Mouse (Mus musculus) midbrain, embryonic 10.5 days (tissue): ENCODE measurements around the gene Tecpr1. TPM values are rescaled to one million over a fixed set of nuclear protein-coding genes. Genes with fewer than 3 reads are reported as not detected.

Experiments
- DNase-seq: peaks from one replicate; pipeline ENCODE4 v3.0.0-alpha.2; 2017; ENCODE audit warnings: low spot score
- H3K27ac ChIP-seq: fragments of 300-500 bp; sonication (generic); replicated peaks from 2 replicates; pipeline ENCODE4 v1.5.1; 2016; ENCODE audit warnings: mild to moderate bottlenecking
- H3K27me3 ChIP-seq: fragments of 300-500 bp; sonication (generic); 2 replicates; pipeline ENCODE4 v1.6.1; 2016; ENCODE audit warnings: low read depth, mild to moderate bottlenecking; ENCODE audit not compliant: poor library complexity, severe bottlenecking
- H3K36me3 ChIP-seq: fragments of 300-500 bp; sonication (generic); 2 replicates; pipeline ENCODE4 v1.6.1; 2016; ENCODE audit warnings: mild to moderate bottlenecking, moderate library complexity
- H3K4me1 ChIP-seq: fragments of 300-500 bp; sonication (generic); 2 replicates; pipeline ENCODE4 v1.6.1; 2016
- H3K4me3 ChIP-seq: fragments of 300-500 bp; sonication (generic); 2 replicates; pipeline ENCODE4 v1.5.1; 2016; ENCODE audit warnings: mild to moderate bottlenecking, moderate library complexity
- H3K9me3 ChIP-seq: fragments of 300-500 bp; sonication (generic); replicated peaks from 2 replicates; pipeline ENCODE4 v1.6.1; 2016; ENCODE audit warnings: mild to moderate bottlenecking
- WGBS: fragments of 180-500 bp; shearing (Covaris S2); methylation state at CpG from one replicate; pipeline ENCODE4 v1.1.7; 2016; 5-methylcytosine and 5-hydroxymethylcytosine counted together
- polyA plus RNA-seq: library from polyadenylated mRNA; unstranded; fragments of >200 nt; fragmentation: Nextera tagmentation; extraction: Ambion mirVana; gene quantifications from 2 replicates; pipeline ENCODE4 v1.2.1, GENCODE M21; 2016

The Tecpr1 gene
- 21.7 and 27.7 TPM in 2 replicates for polyA plus RNA-seq

DNA sequence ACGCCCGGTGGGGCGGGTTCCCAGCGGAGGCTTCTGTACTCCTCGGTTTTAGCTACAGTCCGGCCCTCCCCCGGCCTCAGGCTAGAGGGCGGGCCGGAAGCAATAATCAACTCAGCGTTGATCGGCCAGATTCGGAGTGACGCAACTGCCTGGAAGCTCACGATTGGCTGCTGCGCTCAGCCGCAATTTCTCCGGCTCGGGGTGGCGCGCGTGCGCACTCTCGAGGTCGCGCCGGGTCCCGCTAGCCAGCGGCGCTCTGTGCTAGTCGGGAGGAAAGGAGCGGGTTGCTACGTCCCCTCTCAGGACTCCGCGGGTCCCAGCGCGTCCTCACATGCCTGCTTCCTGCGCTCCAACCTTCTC lies at the start of gene Tecpr1:
Gene Tecpr1 (minus strand): TSS at position 113 of the 360 bp plus-strand sequence.
- H3K4me1 ChIP-seq: peaks cover 38% of the 10 kb centered on the region
- H3K36me3 ChIP-seq: no peaks in the 10 kb centered on the region
- under 1% methylated on average over 37 of the region's 37 CpGs for WGBS
- peak within 1 kb of the TSS; percentile 75 for H3K27ac ChIP-seq
- H3K27me3 ChIP-seq: no peaks in the 10 kb centered on the region
- peak within 1 kb of the TSS; percentile 80 for H3K4me3 ChIP-seq
- peak; percentile 95 for DNase-seq
- no peaks in the 10 kb centered on the region for H3K9me3 ChIP-seq

GRCm38 (mm10) chr5:144271772-144272171 lies 48.4 kb upstream of the Tecpr1 start:
- H3K9me3 ChIP-seq: no peaks in the 10 kb centered on the region
- DNase-seq: no peak
- peaks cover 33% of the 10 kb centered on the region for H3K36me3 ChIP-seq
- H3K4me3 ChIP-seq: no peak overlapping the region
- H3K4me1 ChIP-seq: peaks cover 15% of the 10 kb centered on the region
- H3K27me3 ChIP-seq: no peaks in the 10 kb centered on the region
- WGBS: 73% methylated on average over 5 of the region's 5 CpGs
- no peak overlapping the region for H3K27ac ChIP-seq

- H3K36me3 ChIP-seq: peaks cover 38% of the 10 kb centered on the region
- H3K9me3 ChIP-seq: no peaks in the 10 kb centered on the region
- no peak overlapping the region for H3K4me3 ChIP-seq
- no peaks in the 10 kb centered on the region for H3K27me3 ChIP-seq
- H3K4me1 ChIP-seq: peaks cover 13% of the 10 kb centered on the region
- WGBS: 79% methylated on average over 3 of the region's 3 CpGs
- no peak for DNase-seq
- H3K27ac ChIP-seq: no peak overlapping the region
Measured at GRCm38 (mm10) chr5:144271118-144271517, 47.7 kb upstream of the Tecpr1 start.

- H3K36me3 ChIP-seq: peaks cover 43% of the 10 kb centered on the region
Measured at GRCm38 (mm10) chr5:144270420-144270819, 47.0 kb upstream of the Tecpr1 start.

GRCm38 (mm10) chr5:144269926-144270325 lies 46.5 kb upstream of the Tecpr1 start:
- H3K4me1 ChIP-seq: peaks cover 3% of the 10 kb centered on the region
- H3K27ac ChIP-seq: no peak overlapping the region
- no peaks in the 10 kb centered on the region for H3K27me3 ChIP-seq
- no peak for DNase-seq
- H3K4me3 ChIP-seq: no peak overlapping the region
- H3K9me3 ChIP-seq: no peaks in the 10 kb centered on the region
- whole genome bisulfite sequencing: 93% methylated on average over 7 of the region's 7 CpGs
- peaks cover 48% of the 10 kb centered on the region for H3K36me3 ChIP-seq

More at GRCm38 (mm10) chr5:144270420-144270819, 47.0 kb upstream of the Tecpr1 start:
- H3K9me3 ChIP-seq: no peaks in the 10 kb centered on the region
- no peak for DNase-seq
- H3K27ac ChIP-seq: no peak overlapping the region
- no peak overlapping the region for H3K4me3 ChIP-seq
- WGBS: 93% methylated on average over 8 of the region's 8 CpGs
- H3K4me1 ChIP-seq: peaks cover 8% of the 10 kb centered on the region
- H3K27me3 ChIP-seq: no peaks in the 10 kb centered on the region

DNA sequence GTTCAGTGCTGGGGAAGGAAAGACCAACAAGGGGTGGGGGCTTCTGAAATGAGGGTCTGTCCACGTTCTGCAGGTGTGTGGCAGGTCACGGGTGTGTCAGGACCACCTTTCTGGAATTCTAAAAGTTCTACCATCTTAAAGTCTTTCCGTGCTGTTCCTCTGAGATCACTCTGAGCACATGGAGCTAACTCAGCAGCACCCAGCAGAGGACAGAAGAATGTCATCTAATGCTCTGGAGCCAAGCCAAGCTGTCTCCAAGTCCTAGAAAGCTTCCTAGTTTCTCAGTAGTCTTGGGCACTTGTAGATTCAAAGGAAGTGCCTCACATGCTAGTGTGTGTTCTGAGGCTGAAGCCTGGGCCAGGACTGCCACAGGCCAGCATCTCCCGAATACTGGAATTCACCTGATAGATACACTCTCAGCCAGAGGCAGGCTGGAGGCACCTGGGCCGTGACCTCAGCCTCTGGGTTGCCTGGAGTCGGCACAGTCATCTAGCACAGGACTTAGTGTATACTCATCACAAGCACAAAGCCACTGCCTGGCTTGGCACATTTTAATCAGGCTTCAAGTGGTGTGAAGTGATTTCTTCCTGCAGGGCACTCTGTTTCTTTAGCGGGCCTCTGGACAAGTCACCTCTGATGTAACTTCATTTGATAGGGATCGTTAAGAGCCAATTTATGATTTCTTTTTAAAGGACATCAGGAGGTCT lies 44.3 kb upstream of the Tecpr1 start:
- H3K4me3 ChIP-seq: no peak overlapping the region
- H3K27ac ChIP-seq: no peak overlapping the region
- WGBS: 86% methylated on average over 8 of the region's 8 CpGs
- no peak for DNase-seq
- no peaks in the 10 kb centered on the region for H3K9me3 ChIP-seq
- no peaks in the 10 kb centered on the region; the same call in 1 of the 2 replicates for H3K4me1 ChIP-seq
- no peaks in the 10 kb centered on the region for H3K27me3 ChIP-seq
- H3K36me3 ChIP-seq: peaks cover 68% of the 10 kb centered on the region

- H3K9me3 ChIP-seq: no peaks in the 10 kb centered on the region
- no peak overlapping the region for H3K4me3 ChIP-seq
- H3K4me1 ChIP-seq: peaks cover 26% of the 10 kb centered on the region
- H3K36me3 ChIP-seq: peaks cover 94% of the 10 kb centered on the region
- WGBS: 92% methylated on average over 13 of the region's 13 CpGs
- no peak for DNase-seq
- no peak overlapping the region for H3K27ac ChIP-seq
- no peaks in the 10 kb centered on the region for H3K27me3 ChIP-seq
Measured at GRCm38 (mm10) chr5:144263496-144263895, 40.1 kb upstream of the Tecpr1 start.

- Histone ChIP-seq H3K4me3 (no peak overlapping the region), H3K4me1 (peaks cover 30% of the 10 kb centered on the region), H3K9me3 (no peaks in the 10 kb centered on the region), H3K27me3 (no peaks in the 10 kb centered on the region), H3K36me3 (peaks cover 94% of the 10 kb centered on the region), H3K27ac (no peak overlapping the region)
- 86% methylated on average over 9 of the region's 9 CpGs for WGBS
- no peak for DNase-seq
Measured at GRCm38 (mm10) chr5:144263082-144263481, 39.7 kb upstream of the Tecpr1 start.

- 92% methylated on average over 5 of the region's 5 CpGs for WGBS
- Histone ChIP-seq H3K27me3 (no peaks in the 10 kb centered on the region), H3K4me3 (no peak overlapping the region), H3K27ac (no peak overlapping the region), H3K9me3 (no peaks in the 10 kb centered on the region), H3K36me3 (peaks cover 91% of the 10 kb centered on the region), H3K4me1 (peaks cover 43% of the 10 kb centered on the region)
- no peak for DNase-seq
Measured at GRCm38 (mm10) chr5:144261829-144262228, 38.4 kb upstream of the Tecpr1 start.

GRCm38 (mm10) chr5:144261309-144261708 lies 37.9 kb upstream of the Tecpr1 start:
- no peak for DNase-seq
- 87% methylated on average over 9 of the region's 9 CpGs for WGBS
- Histone ChIP-seq H3K27ac (no peak overlapping the region), H3K4me3 (no peak overlapping the region), H3K27me3 (no peaks in the 10 kb centered on the region), H3K4me1 (peaks cover 48% of the 10 kb centered on the region), H3K36me3 (peaks cover 86% of the 10 kb centered on the region), H3K9me3 (no peaks in the 10 kb centered on the region)

- Histone ChIP-seq H3K9me3 (no peaks in the 10 kb centered on the region), H3K4me1 (peaks cover 50% of the 10 kb centered on the region), H3K27me3 (no peaks in the 10 kb centered on the region), H3K36me3 (peaks cover 77% of the 10 kb centered on the region), H3K27ac (no peak overlapping the region), H3K4me3 (no peak overlapping the region)
- WGBS: 79% methylated on average over 8 of the region's 8 CpGs
- DNase-seq: no peak
Measured at GRCm38 (mm10) chr5:144260464-144260863, 37.0 kb upstream of the Tecpr1 start.

GRCm38 (mm10) chr5:144259228-144259627 lies 35.8 kb upstream of the Tecpr1 start:
- Histone ChIP-seq H3K9me3 (no peaks in the 10 kb centered on the region), H3K27ac (no peak overlapping the region), H3K36me3 (peaks cover 65% of the 10 kb centered on the region), H3K4me1 (peaks cover 56% of the 10 kb centered on the region), H3K27me3 (no peaks in the 10 kb centered on the region), H3K4me3 (peak overlapping the region; percentile 92)
- DNase-seq: no peak
- WGBS: 72% methylated on average over 6 of the region's 6 CpGs

GRCm38 (mm10) chr5:144258687-144259086 lies 35.3 kb upstream of the Tecpr1 start:
- 8% methylated on average over 2 of the region's 2 CpGs for WGBS
- DNase-seq: no peak
- peaks cover 62% of the 10 kb centered on the region for H3K36me3 ChIP-seq
- H3K27me3 ChIP-seq: no peaks in the 10 kb centered on the region
- 0 out of 2 replicates have a peak overlapping the region, but pooled peaks have one; percentile 29 for H3K27ac ChIP-seq
- peaks cover 57% of the 10 kb centered on the region for H3K4me1 ChIP-seq
- peak overlapping the region; percentile 92 for H3K4me3 ChIP-seq
- no peaks in the 10 kb centered on the region for H3K9me3 ChIP-seq
